Mouse (Mus musculus) left cerebral cortex, adult 2 months (tissue): Measurements from ENCODE around the gene Cabp7. TPM values are rescaled to one million over a fixed set of nuclear protein-coding genes. Genes with fewer than 3 reads are reported as not detected.
A peak's percentile ranks its signal among the peaks of the same experiment; 100 is the strongest.

ENCODE experiments used
- DNase-seq, 2 experiments: peaks; one replicate each; pipeline ENCODE4 v3.0.0; 2021 to 2022; ENCODE audit warnings: low spot score in 2 of 2, mixed read lengths in 1 of 2; ENCODE audit errors: extremely low spot score in 1 of 2
- H3K27ac ChIP-seq: fragments of 200-600 bp; 2 replicates; pipeline ENCODE4 v1.8.1; 2022
- H3K4me3 ChIP-seq: fragments of 200-600 bp; 2 replicates; pipeline ENCODE4 v1.8.1; 2022
- CTCF ChIP-seq: fragments of 200-600 bp; IDR thresholded peaks from 2 replicates; pipeline ENCODE4 v1.8.1; 2022; ENCODE audit warnings: antibody characterized with exemption, mild to moderate bottlenecking, moderate library complexity
- intact Hi-C: fragments of 180-260 bp; cut with DNase I; formaldehyde crosslinking; loops from one replicate; pipeline ENCODE4 v1.15.1; 2025
- total RNA-seq, 2 experiments: library from RNA; stranded (reverse); gene quantifications; 2 replicates each; pipeline ENCODE4 v1.2.3; 2021

Cabp7 gene
- total RNA-seq, 2 experiments from 2014 or later: 15.6 to 22.7 TPM

DNA sequence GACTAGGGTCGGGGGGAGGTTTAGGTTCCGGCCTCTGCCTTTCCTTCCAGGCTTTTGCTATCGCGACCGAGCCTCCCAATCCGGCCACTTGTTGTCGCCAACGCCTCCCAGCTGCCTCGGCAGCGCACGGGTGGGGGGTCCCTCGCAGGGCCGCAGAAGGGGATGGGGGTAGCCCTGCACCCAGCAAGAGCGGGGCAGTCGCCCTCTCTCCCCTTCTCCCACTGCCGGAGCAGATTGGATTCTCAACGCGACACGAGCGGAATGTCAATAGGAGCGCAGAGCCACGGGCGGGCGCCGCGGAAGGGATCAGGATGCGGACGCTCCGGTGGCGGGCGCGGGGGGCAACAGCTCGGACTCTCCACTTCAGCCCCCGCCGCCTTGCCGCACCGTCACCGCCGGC is 609 bp downstream of the Cabp7 start:
- no peak for TF ChIP-seq CTCF
- intact Hi-C loops: loop anchor here (5.0 kb wide), 1 partner anchor 76 kb away; no protein-coding TSS in a partner anchor
- no peak for DNase-seq
- Histone ChIP-seq H3K27ac (no peak overlapping the region), H3K4me3 (peak overlapping the region; percentile 49)

DNA sequence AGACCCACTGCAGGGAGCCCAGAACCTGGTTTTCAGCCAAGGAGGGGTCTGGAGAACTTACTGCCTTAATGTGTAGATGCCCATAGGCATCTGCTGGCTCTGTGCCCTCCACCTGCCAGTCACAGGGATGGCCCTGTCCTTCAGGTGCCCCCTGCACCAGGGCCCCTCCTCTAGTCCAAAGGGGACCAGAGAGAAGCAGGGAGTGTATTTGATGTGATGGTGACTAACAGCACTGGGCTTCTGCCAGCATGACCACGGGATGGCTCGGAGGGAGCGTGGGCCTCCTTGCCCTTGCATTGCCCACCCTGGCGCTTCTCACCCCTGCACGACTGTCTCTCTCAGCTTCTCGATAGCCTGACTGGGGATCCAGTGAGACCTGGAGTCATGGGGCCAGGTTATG is 1.9 kb downstream of the Cabp7 start:
- intact Hi-C loops: loop anchor here (5.0 kb wide), 1 partner anchor 78 kb away; no protein-coding TSS in a partner anchor
- no peak for DNase-seq
- no peak for TF ChIP-seq CTCF
- Histone ChIP-seq H3K27ac (no peak overlapping the region), H3K4me3 (no peak overlapping the region)

DNA sequence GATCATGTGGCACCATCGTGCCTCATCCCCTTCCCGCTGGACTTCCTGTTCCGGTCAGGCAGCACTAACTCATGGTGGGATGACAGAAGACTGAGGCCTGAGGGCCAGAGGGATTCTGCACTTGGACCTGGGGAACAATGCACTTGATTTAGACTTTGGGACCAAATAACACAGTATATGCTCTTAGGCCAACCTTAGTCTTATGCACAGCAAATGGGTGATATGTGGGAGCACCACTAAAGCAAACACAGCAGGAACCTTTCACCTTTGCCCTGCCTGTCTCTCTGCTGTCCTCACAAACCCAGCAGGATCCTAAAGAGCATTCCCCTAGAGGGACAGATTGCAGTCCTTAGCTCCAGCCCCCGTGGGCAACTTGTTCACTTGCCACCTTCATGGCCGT is 5.8 kb downstream of the Cabp7 start:
- DNase-seq: no peak
- no peak overlapping the region for H3K27ac ChIP-seq
- TF ChIP-seq CTCF: no peak
- H3K4me3 ChIP-seq: no peak overlapping the region
- intact Hi-C loops: no loop called here

DNA sequence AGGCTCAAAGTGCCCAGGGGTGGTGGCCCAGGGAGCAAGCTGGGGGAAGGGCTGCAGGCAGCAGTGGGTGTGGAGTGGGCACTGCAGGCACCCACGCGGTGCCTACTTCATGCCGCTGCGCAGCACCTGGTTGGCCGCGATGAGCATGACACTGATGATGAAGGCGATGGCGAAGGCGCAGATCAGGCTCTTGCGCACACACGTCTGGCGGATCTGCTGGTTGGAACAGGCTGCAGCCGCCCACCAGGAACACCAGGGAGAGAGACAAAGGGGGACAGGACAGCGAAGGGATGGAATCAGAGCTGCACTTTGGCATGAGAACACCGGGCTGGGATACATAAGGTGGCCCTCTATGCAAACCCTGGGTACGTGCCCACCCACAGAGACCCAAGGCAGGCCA is 7.9 kb downstream of the Cabp7 start:
- H3K4me3 ChIP-seq: no peak overlapping the region
- no peak for DNase-seq
- intact Hi-C loops: no loop called here
- no peak for TF ChIP-seq CTCF
- H3K27ac ChIP-seq: no peak overlapping the region

DNA sequence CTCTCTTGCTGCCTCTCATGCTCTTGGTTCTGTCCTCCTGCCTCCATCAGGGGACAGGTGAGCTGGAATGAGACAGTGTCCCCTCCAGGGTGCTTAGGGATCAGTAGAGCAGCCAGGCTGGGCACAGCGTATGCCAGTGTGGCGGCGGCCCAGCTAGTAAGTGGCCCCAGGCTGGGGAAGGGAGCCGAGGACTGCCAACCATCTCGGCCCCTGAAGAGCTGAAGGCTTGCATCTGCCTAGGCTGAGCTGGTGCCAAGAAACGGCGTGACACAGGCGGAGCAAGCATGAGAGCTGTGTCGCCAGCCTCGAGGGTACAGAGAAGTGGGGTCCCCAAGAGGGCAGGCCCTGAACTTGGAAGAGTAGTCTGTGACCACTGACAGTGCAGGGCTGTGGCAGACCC is 8.9 kb downstream of the Cabp7 start:
- no peak for TF ChIP-seq CTCF
- intact Hi-C loops: no loop called here
- Histone ChIP-seq H3K4me3 (no peak overlapping the region), H3K27ac (no peak overlapping the region)
- no peak for DNase-seq

DNA sequence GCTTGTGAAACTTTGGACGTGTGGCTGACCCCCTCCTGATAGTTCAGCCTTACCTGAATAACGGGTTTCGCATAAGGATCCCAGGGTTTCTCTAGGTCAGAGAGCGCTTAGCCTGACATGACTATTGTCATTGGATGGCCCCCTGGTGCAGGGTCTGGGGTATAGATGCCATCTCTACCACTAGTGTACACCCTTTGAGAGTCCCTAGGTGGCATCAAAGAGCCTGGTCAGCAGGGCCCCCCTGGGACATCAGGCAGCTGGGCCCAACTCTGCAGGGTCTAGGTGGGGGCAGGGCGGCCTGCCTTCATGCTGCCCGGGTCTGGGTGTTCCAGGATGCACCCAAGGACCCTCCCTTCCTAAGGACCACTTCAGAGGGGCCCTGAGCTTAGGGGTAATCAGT is 10.2 kb downstream of the Cabp7 start:
- intact Hi-C loops: no loop called here
- DNase-seq: no peak
- peak; percentile 21 for TF ChIP-seq CTCF
- H3K27ac ChIP-seq: no peak overlapping the region
- no peak overlapping the region for H3K4me3 ChIP-seq

DNA sequence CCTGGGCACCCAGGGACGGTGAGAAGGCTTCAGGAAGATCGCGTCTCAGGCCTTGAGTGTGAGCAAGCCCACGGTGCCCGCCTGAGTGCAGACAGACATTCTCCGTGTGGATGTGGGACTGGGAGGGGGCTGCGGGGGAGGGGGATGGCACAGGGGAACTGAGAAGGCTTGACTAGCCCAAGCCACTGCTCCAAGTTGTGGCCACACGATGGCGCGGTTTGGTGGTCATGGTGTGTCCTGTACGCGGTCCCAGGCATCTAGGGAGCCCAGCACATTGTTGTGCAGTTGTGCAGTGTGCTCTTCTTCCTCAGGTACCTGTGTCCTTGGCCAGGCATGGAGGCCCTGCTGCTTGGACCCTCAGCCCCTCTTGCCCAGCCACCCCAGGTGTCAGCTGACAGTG is 12.4 kb downstream of the Cabp7 start:
- intact Hi-C loops: no loop called here
- DNase-seq: no peak
- no peak; the same call in none of the 2 replicates for TF ChIP-seq CTCF
- Histone ChIP-seq H3K4me3 (no peak overlapping the region), H3K27ac (no peak overlapping the region)

DNA sequence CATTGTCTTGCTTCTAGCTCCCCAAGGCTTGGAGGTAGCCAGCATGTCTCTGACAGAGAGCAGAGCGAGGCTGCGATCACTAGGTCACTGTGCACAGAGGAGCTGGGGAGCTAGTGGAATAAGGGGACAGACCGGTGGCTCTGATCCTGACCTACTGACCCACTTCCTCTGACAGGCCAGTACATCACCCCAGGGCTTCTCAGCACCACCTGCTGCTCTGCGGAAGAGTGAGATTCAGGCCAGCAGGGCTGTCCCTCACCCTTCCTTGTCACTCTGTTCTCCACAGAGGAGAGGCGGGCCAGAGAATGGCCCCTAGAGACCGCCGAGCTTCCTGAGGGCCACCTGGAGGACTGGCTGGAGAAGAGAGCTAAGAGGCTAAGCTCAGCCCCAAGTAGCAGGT is 14.8 kb downstream of the Cabp7 start:
- Histone ChIP-seq H3K27ac (no peak overlapping the region), H3K4me3 (no peak overlapping the region)
- intact Hi-C loops: no loop called here
- TF ChIP-seq CTCF: no peak
- DNase-seq: no peak

DNA sequence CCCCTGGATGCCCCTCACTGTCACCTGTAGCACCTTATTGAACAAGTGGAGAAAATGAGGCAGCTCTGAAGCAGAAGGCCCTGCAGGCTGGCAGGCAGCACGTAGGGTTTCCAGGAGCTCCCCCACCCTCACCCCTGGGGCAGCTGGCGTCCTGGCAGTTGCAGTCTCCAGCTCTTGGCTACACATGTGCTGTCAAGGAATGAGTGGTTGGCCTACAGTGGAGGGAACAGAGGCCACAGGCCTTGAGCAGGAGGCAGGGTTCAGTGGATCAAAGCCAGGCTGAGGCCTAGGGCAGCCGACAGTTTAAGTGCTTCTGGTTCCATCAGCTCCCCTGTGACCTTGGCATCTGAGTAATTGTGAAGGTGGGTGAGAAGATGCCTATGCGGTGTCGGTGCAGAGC is 15.7 kb downstream of the Cabp7 start:
- intact Hi-C loops: no loop called here
- H3K27ac ChIP-seq: no peak overlapping the region
- no peak for DNase-seq
- no peak for TF ChIP-seq CTCF
- no peak overlapping the region for H3K4me3 ChIP-seq

DNA sequence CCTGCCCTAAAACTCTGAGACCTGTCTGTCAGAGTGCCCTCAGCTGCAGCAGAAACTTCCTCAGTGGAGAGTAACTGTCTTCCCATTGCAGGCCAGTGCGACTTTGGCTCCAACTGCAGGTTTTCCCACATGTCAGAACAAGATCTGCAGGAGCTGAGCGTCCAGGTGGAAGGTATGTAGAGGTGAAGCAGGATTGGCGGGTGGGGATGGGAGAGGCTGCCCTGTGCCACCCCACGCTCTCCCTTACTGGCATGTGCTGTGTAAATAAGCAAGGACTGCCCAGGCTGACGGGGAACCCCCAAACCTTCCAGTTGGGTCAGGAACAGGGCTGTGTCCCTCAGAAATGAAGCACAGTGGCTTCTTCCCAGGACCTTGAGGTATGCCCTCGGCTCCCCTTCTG is 16.5 kb downstream of the Cabp7 start:
- Histone ChIP-seq H3K27ac (no peak overlapping the region), H3K4me3 (no peak overlapping the region)
- TF ChIP-seq CTCF: no peak
- DNase-seq: no peak
- intact Hi-C loops: no loop called here

DNA sequence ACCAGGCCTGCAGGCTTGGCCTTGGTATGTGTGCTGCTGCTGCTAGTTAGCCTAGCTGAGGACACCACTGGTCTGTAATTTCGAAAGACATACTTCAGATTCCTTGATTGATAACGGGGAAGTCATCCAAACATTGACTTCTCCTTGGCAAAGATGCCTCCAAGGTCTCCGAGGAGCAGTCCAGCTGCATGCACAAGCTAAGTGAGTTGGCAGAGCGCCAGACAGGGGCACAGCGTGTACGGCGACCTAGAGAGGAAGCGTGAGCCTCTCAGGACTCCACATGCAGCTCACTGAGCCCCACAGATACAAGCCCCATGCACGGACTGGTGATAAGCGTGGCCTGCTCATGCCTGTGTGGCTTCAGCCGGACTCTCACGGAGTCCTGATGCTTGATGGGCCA is 17.0 kb downstream of the Cabp7 start:
- Histone ChIP-seq H3K27ac (no peak overlapping the region), H3K4me3 (no peak overlapping the region)
- no peak for TF ChIP-seq CTCF
- intact Hi-C loops: no loop called here
- DNase-seq: no peak

DNA sequence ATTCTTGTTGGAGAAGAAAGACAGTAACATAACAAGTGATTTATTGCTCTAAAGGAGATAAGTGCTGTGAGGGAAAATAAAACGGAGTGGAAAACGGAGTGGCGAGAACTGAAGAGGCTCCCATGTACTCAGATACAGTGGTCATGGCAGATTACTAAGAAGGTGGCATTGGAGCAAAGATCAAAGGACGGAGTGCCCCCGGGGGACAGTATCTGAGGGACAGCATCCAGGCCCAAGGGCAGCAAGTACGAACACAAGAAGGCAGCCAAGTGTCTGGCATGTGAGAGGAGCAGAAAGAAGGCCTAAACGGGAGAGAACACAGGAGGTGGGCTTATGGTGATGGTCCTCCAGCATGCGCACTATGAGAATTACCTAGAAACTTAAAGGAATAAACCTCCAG is 24.9 kb downstream of the Cabp7 start:
- DNase-seq: no peak
- intact Hi-C loops: no loop called here
- Histone ChIP-seq H3K27ac (no peak overlapping the region), H3K4me3 (no peak overlapping the region)
- TF ChIP-seq CTCF: no peak

DNA sequence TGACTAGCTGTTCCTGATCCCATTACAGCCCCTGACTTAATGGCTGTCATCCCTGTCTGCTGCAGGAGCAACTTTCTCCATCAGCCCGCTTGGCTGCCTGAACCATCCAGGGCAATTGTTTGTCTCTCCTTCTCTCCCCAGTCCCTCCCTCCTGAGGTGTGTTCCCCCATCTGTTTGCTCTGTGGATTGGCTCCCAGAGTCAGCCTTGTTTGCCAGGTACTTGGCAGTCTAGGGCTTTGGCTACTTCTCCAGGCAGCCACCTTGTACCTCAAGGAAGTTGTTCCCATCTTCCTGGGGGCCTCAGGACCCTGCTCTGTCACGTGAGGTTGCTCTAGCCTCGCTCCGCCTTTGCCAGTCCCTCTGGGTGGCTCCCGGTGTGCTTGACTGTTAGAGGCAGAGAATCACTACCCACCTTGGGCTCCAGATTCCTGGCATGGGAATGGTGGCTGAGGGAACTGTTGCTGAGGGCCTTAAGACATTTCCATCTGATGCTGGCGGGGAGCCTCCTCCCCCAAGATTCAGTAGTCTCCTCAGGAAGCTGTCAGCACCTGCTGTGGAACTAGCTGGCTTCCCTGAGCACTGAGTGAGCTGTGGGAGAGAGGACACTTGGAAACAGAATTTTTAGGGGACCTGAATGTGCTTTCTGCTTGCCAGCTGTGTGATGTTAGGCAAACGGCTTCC is 25.5 kb downstream of the Cabp7 start:
- 0 out of 2 replicates have a peak overlapping the region, but pooled peaks have one; percentile 36 for H3K27ac ChIP-seq
- intact Hi-C loops: no loop called here
- no peak for DNase-seq
- no peak overlapping the region for H3K4me3 ChIP-seq
- no peak for TF ChIP-seq CTCF

DNA sequence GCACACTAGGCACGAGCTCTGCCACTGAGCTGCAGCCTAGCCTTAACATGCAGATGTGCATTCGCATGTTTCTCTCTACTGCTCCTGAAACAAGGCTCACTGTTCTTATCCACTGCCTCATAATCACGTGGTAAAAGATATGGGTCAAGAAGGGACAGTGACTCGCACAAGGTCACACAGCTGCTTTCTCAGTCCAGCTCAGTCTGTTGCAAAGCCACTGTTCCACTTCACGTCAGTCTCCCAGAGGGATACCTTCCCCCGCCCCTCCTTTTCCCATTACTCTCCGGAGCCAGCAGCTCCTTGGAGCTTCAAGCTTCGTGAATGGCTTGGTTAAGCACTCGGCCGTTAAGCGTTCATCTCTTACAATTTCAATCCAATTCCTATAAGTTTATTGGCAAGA is 26.2 kb downstream of the Cabp7 start:
- intact Hi-C loops: no loop called here

More for the DNA sequence above, 26.2 kb downstream of the Cabp7 start:
- no peak for TF ChIP-seq CTCF
- H3K4me3 ChIP-seq: no peak overlapping the region
- DNase-seq: no peak
- 0 out of 2 replicates have a peak overlapping the region, but pooled peaks have one; percentile 8 for H3K27ac ChIP-seq
